Mouse (Mus musculus): Measurements from ENCODE around the gene Pdzd3.
A peak's percentile ranks its signal among the peaks of the same experiment; 100 is the strongest.
"Not testable (repeated sequence)": the region's sequence is repeated elsewhere in the genome, so short reads cannot be mapped to it uniquely, and the experiment has no call there.

Gene Pdzd3

GRCm38 (mm10) chr9:44251314-44251713, at the start of gene Pdzd3:
Gene Pdzd3 (minus strand): TSS chr9:44251471.
- DNase-seq, result no peak

GRCm38 (mm10) chr9:44300001-44300400, 48.7 kb upstream of the Pdzd3 start:
- DNase-seq, result not testable (repeated sequence)

- DNase-seq, result peak; percentile 68
Observed at GRCm38 (mm10) chr9:44292490-44292889, 41.2 kb upstream of the Pdzd3 start.

GRCm38 (mm10) chr9:44288959-44289291, 37.7 kb upstream of the Pdzd3 start:
- peak; percentile 57 for DNase-seq

GRCm38 (mm10) chr9:44288076-44288958, 37.0 kb upstream of the Pdzd3 start, which contains the start of gene Abcg4:
Gene Abcg4 (minus strand): TSS chr9:44288615.
- peak; percentile 69 for DNase-seq

- no peak for DNase-seq
Observed at GRCm38 (mm10) chr9:44287401-44288075, 36.3 kb upstream of the Pdzd3 start.

- no peak for DNase-seq
Observed at GRCm38 (mm10) chr9:44287003-44287400, 35.7 kb upstream of the Pdzd3 start.

GRCm38 (mm10) chr9:44286256-44286850, 35.1 kb upstream of the Pdzd3 start:
- no peak for DNase-seq

- DNase-seq, result no peak
Observed at GRCm38 (mm10) chr9:44283183-44283582, 31.9 kb upstream of the Pdzd3 start.

GRCm38 (mm10) chr9:44269973-44270372, 18.7 kb upstream of the Pdzd3 start:
- no peak for DNase-seq

- DNase-seq, result peak; percentile 65
Observed at GRCm38 (mm10) chr9:44269077-44269476, 17.8 kb upstream of the Pdzd3 start.

GRCm38 (mm10) chr9:44268432-44268831, 17.2 kb upstream of the Pdzd3 start, which contains the start of gene Nlrx1:
Gene Nlrx1 (minus strand): TSS chr9:44268599.
- DNase-seq, result no peak

GRCm38 (mm10) chr9:44268027-44268360, 16.7 kb upstream of the Pdzd3 start:
- peak; percentile 87 for DNase-seq

GRCm38 (mm10) chr9:44267319-44268026, 16.2 kb upstream of the Pdzd3 start:
- no peak for DNase-seq

GRCm38 (mm10) chr9:44266478-44267226, 15.4 kb upstream of the Pdzd3 start:
- no peak for DNase-seq

GRCm38 (mm10) chr9:44261388-44261787, 10.1 kb upstream of the Pdzd3 start:
- no peak for DNase-seq

- DNase-seq, result no peak
Observed at GRCm38 (mm10) chr9:44259014-44259413, 7.7 kb upstream of the Pdzd3 start.

GRCm38 (mm10) chr9:44256213-44256612, 4.9 kb upstream of the Pdzd3 start:
- no peak for DNase-seq

GRCm38 (mm10) chr9:44255136-44255521, 3.9 kb upstream of the Pdzd3 start:
- no peak for DNase-seq

- no peak for DNase-seq
Observed at GRCm38 (mm10) chr9:44254508-44255135, 3.4 kb upstream of the Pdzd3 start.

- no peak for DNase-seq
Observed at GRCm38 (mm10) chr9:44253441-44253840, 2.2 kb upstream of the Pdzd3 start.

- no peak for DNase-seq
Observed at GRCm38 (mm10) chr9:44250445-44250844, 826 bp downstream of the Pdzd3 start.
